Mouse (Mus musculus): ENCODE measurements around the gene Adipor2. TPM values are rescaled to one million over a fixed set of nuclear protein-coding genes. Genes with fewer than 3 reads are reported as not detected.

The Adipor2 gene
- polyA plus RNA-seq, 1 experiment, result 21.4 TPM

DNA sequence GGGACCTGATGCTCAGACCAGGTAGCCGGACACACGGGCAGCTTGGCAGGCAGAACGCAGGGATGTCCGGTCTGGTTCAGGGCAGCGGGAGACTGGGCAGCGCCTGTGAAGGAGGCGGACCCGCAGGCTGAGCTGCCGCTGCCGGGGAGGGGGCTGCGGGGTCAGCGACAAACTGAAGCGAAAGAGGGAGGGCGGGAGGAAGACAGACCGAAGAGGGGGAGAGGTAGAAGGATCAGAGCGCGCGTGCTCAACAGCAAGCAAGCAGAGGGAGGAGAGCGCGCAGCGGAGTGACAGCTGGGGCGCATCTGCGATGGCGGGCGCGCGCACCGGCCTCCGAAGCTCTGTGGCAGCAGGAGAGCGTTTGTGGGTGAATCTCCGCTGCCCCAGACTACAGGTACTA, 87.0 kb downstream of the Adipor2 start, which contains the start of gene Lrtm2:
Lrtm2 (minus strand) TSS at position 261 of the 400 bp plus-strand sequence.
- H3K27ac ChIP-seq (ENCODE audit: insufficient read depth, low read length), result no peak within 1 kb of the TSS
- DNase-seq (ENCODE audit: low read depth in 1 of 2, low spot score in 2 of 2), result no peak
- H3K36me3 ChIP-seq (ENCODE audit: control insufficient read depth, insufficient read depth, low read length), result no peaks in the 10 kb centered on the region
- peaks cover under 1% of the 10 kb centered on the region; the same call in 1 of the 2 replicates for H3K4me1 ChIP-seq (ENCODE audit: control insufficient read depth, insufficient read depth, insufficient read length)
- TF ChIP-seq CTCF (IDR thresholded peaks at IDR 0.05; ENCODE audit: extremely low read depth, insufficient read depth, insufficient read length, insufficient replicate concordance) (no peak), POLR2A (IDR thresholded peaks at IDR 0.05; ENCODE audit: low read depth, low read length) (no peak)
- H3K4me3 ChIP-seq (ENCODE audit: extremely low read depth, insufficient read depth, insufficient read length), result no peak within 1 kb of the TSS
- H3K27me3 ChIP-seq (ENCODE audit: control insufficient read depth, insufficient read depth, low read length), result peaks cover 2% of the 10 kb centered on the region; the same call in 1 of the 2 replicates
- WGBS, result 5% methylated on average over 31 of the region's 31 CpGs

DNA sequence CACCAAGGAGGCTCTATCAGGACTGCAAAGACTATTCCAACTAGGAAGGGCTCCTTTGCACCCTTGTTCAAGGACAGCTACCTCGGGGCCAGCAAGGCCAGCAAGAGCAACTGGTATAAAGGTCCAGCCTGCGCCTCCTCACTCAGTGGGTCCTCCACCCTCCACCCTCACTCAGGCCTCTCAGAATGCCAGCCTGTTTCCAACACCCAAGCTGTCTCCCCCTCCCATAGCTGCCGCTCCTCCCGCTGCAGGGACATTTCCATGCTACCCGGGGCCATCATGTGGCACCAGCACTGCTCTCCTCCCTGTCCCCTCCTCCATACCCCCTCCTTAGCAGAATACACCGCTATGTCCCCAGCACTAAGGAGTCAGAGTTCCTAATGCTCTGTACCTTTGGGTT, 87.6 kb downstream of the Adipor2 start:
- H3K27me3 ChIP-seq (ENCODE audit: control insufficient read depth, insufficient read depth, low read length), result peaks cover 2% of the 10 kb centered on the region; the same call in 1 of the 2 replicates
- no peak overlapping the region for H3K4me3 ChIP-seq (ENCODE audit: extremely low read depth, insufficient read depth, insufficient read length)
- no peaks in the 10 kb centered on the region for H3K4me1 ChIP-seq (ENCODE audit: control insufficient read depth, insufficient read depth, insufficient read length)
- H3K27ac ChIP-seq (ENCODE audit: insufficient read depth, low read length), result no peak overlapping the region
- whole genome bisulfite sequencing, result 55% methylated on average over 6 of the region's 6 CpGs
- TF ChIP-seq POLR2A (IDR thresholded peaks at IDR 0.05; ENCODE audit: low read depth, low read length) (no peak), CTCF (IDR thresholded peaks at IDR 0.05; ENCODE audit: extremely low read depth, insufficient read depth, insufficient read length, insufficient replicate concordance) (no peak)
- DNase-seq (ENCODE audit: low read depth in 1 of 2, low spot score in 2 of 2), result no peak
- H3K36me3 ChIP-seq (ENCODE audit: control insufficient read depth, insufficient read depth, low read length), result no peaks in the 10 kb centered on the region

DNA sequence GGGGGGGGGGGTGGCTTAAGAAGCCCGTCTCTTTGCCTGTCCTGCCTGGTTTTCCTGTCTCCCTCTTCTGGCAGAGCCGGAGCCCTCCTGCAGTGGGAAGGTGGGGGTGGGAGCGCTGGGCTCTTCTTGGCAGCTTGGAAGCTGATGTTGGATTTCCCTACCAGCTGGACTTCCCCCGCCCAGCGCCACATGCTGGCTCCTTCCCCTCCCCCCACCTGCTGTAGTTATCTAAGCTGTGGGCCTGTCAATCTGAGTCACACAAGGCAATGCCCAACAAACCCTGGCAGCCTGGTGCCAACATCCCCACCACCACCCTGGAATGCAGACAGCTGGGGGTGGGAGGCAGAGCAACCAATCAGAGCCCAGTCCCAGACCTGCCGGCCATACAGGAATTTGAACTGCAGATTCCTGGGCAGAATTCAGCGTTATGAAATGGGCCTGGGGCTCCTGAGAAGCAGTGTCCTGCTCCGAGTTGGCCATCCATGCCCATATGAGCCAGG, 88.2 kb downstream of the Adipor2 start:
- Histone ChIP-seq H3K4me3 (ENCODE audit: extremely low read depth, insufficient read depth, insufficient read length) (no peak overlapping the region), H3K27ac (ENCODE audit: insufficient read depth, low read length) (no peak overlapping the region), H3K4me1 (ENCODE audit: control insufficient read depth, insufficient read depth, insufficient read length) (no peaks in the 10 kb centered on the region), H3K36me3 (ENCODE audit: control insufficient read depth, insufficient read depth, low read length) (no peaks in the 10 kb centered on the region), H3K27me3 (ENCODE audit: control insufficient read depth, insufficient read depth, low read length) (peaks cover 2% of the 10 kb centered on the region; the same call in 1 of the 2 replicates)
- no peak for DNase-seq (ENCODE audit: low read depth in 1 of 2, low spot score in 2 of 2)
- TF ChIP-seq CTCF (IDR thresholded peaks at IDR 0.05; ENCODE audit: extremely low read depth, insufficient read depth, insufficient read length, insufficient replicate concordance), result no peak
- no peak for TF ChIP-seq POLR2A (IDR thresholded peaks at IDR 0.05; ENCODE audit: low read depth, low read length)
- WGBS, result 13% methylated on average over 8 of the region's 8 CpGs

DNA sequence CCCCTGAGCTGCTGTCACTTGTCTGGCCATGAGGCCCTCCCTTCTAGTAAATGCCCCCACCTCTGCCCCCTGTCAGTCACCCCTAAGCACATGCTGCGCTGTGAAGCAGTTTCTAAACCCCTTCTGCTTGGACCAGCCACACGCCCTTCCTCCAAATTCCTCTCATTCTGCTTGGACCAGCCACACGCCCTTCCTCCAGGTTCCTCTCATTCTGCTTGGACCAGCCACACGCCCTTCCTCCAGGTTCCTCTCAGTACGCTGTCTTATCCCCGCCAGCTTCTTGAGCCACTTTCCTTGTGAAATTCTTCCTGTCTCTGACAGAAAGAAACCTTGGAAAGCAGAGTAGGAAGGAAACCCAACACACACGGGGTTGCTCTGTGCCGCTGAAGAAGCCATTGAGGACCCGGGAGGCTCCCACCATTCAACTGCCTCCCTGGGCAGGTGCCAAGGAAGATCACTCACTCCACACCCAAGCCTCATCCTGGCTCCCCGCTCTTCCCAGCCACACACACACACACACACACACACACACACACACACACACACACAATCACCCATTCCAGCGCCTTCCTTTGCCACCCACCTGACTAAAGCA, 88.9 kb downstream of the Adipor2 start:
- TF ChIP-seq POLR2A (IDR thresholded peaks at IDR 0.05; ENCODE audit: low read depth, low read length), result no peak
- TF ChIP-seq CTCF (IDR thresholded peaks at IDR 0.05; ENCODE audit: extremely low read depth, insufficient read depth, insufficient read length, insufficient replicate concordance), result no peak
- no peak overlapping the region for H3K4me3 ChIP-seq (ENCODE audit: extremely low read depth, insufficient read depth, insufficient read length)
- H3K27me3 ChIP-seq (ENCODE audit: control insufficient read depth, insufficient read depth, low read length), result peaks cover 2% of the 10 kb centered on the region; the same call in 1 of the 2 replicates
- DNase-seq (ENCODE audit: low read depth in 1 of 2, low spot score in 2 of 2), result no peak
- no peaks in the 10 kb centered on the region for H3K4me1 ChIP-seq (ENCODE audit: control insufficient read depth, insufficient read depth, insufficient read length)
- WGBS, result 57% methylated on average over 10 of the region's 11 CpGs
- no peak overlapping the region for H3K27ac ChIP-seq (ENCODE audit: insufficient read depth, low read length)
- H3K36me3 ChIP-seq (ENCODE audit: control insufficient read depth, insufficient read depth, low read length), result no peaks in the 10 kb centered on the region

DNA sequence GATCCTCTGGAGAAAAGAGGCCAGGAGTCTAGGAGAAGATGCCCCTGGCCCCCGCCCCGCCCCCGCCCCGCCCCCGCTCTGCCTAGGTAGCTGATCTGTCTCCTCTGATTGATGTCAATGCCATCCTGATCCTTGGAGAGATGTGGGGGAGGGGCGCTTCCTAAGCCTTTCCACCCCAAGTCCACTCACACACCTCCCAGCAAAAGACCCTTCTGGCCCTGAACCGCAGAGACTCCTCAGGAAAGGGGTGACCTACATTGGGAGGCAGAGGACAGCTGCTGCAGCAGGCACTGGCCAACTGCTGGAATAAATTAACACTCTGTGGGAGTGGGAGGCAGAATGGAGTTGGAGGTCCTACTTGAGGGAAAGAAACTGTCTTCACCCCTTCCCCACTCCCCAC, 91.0 kb downstream of the Adipor2 start:
- DNase-seq (ENCODE audit: low read depth in 1 of 2, low spot score in 2 of 2), result no peak
- Histone ChIP-seq H3K27ac (ENCODE audit: insufficient read depth, low read length) (no peak overlapping the region), H3K36me3 (ENCODE audit: control insufficient read depth, insufficient read depth, low read length) (no peaks in the 10 kb centered on the region), H3K4me1 (ENCODE audit: control insufficient read depth, insufficient read depth, insufficient read length) (no peaks in the 10 kb centered on the region), H3K27me3 (ENCODE audit: control insufficient read depth, insufficient read depth, low read length) (peaks cover 2% of the 10 kb centered on the region; the same call in 1 of the 2 replicates), H3K4me3 (ENCODE audit: extremely low read depth, insufficient read depth, insufficient read length) (no peak overlapping the region)
- TF ChIP-seq POLR2A (IDR thresholded peaks at IDR 0.05; ENCODE audit: low read depth, low read length), result no peak
- TF ChIP-seq CTCF (IDR thresholded peaks at IDR 0.05; ENCODE audit: extremely low read depth, insufficient read depth, insufficient read length, insufficient replicate concordance), result no peak
- WGBS, result 75% methylated on average over 7 of the region's 7 CpGs

DNA sequence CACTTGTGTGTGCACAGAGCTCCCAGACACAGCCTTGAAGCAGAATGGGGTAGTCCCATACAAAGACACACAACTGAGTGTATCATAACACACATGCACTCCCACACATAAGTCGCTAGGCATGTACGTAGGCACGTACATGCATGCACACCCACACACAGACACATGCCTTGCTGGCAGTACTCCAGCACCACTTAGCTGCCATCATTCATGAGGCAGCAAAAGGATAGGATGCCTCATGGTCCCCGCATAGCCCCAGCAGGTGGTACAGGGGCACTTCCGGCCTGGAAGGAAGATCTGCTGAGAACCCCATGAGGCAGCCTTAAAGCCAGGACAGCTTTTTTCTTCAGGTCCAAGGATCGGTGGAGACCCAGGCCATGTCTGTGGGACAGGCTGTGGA, 91.5 kb downstream of the Adipor2 start:
- 62% methylated on average over 6 of the region's 6 CpGs for WGBS
- TF ChIP-seq POLR2A (IDR thresholded peaks at IDR 0.05; ENCODE audit: low read depth, low read length) (no peak), CTCF (IDR thresholded peaks at IDR 0.05; ENCODE audit: extremely low read depth, insufficient read depth, insufficient read length, insufficient replicate concordance) (no peak)
- no peak for DNase-seq (ENCODE audit: low read depth in 1 of 2, low spot score in 2 of 2)
- H3K36me3 ChIP-seq (ENCODE audit: control insufficient read depth, insufficient read depth, low read length), result no peaks in the 10 kb centered on the region
- no peak overlapping the region for H3K27ac ChIP-seq (ENCODE audit: insufficient read depth, low read length)
- H3K4me1 ChIP-seq (ENCODE audit: control insufficient read depth, insufficient read depth, insufficient read length), result no peaks in the 10 kb centered on the region
- H3K4me3 ChIP-seq (ENCODE audit: extremely low read depth, insufficient read depth, insufficient read length), result no peak overlapping the region
- H3K27me3 ChIP-seq (ENCODE audit: control insufficient read depth, insufficient read depth, low read length), result peaks cover 2% of the 10 kb centered on the region; the same call in 1 of the 2 replicates

DNA sequence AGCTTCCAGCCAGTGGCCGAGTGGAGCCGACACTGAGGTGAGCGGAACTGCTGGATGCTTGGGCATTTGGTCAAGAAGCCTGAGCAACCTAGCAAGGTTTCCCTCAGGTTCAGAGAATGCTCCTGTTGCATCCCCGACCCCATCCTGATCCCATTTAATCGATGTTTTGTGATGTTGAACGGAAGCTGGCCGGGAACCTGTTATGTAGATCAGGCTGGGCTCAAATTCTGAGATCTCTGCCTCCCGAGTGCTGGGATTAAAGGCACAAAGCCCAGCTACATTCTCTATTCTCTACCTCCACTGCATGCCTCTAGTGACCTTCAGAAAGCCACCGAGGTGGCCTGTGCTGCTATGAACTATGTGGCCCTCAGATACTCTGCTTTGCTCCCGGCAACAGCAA, 92.7 kb downstream of the Adipor2 start:
- no peaks in the 10 kb centered on the region for H3K4me1 ChIP-seq (ENCODE audit: control insufficient read depth, insufficient read depth, insufficient read length)
- H3K4me3 ChIP-seq (ENCODE audit: extremely low read depth, insufficient read depth, insufficient read length), result no peak overlapping the region
- DNase-seq (ENCODE audit: low read depth in 1 of 2, low spot score in 2 of 2), result no peak
- no peak overlapping the region for H3K27ac ChIP-seq (ENCODE audit: insufficient read depth, low read length)
- H3K36me3 ChIP-seq (ENCODE audit: control insufficient read depth, insufficient read depth, low read length), result no peaks in the 10 kb centered on the region
- TF ChIP-seq CTCF (IDR thresholded peaks at IDR 0.05; ENCODE audit: extremely low read depth, insufficient read depth, insufficient read length, insufficient replicate concordance) (no peak), POLR2A (IDR thresholded peaks at IDR 0.05; ENCODE audit: low read depth, low read length) (no peak)
- WGBS, result 75% methylated on average over 10 of the region's 10 CpGs
- peaks cover 2% of the 10 kb centered on the region; the same call in 1 of the 2 replicates for H3K27me3 ChIP-seq (ENCODE audit: control insufficient read depth, insufficient read depth, low read length)

Measured in spleen, adult 2 months (tissue).